Mouse (Mus musculus) liver, embryonic 14.5 days (tissue): Measurements from ENCODE around the gene Adpgk. TPM values are rescaled to one million over a fixed set of nuclear protein-coding genes. Genes with fewer than 3 reads are reported as not detected.
"Not testable (repeated sequence)": the region's sequence is repeated elsewhere in the genome, so short reads cannot be mapped to it uniquely, and the experiment has no call there.

ENCODE experiments used
- ATAC-seq: fragments of 200-750 bp; cut with Nextera tagmentation; 2 replicates; pipeline ENCODE4 v1.8.0; 2017; ENCODE audit warnings: moderate number of reproducible peaks, mild to moderate bottlenecking, moderate library complexity; ENCODE audit not compliant: insufficient read depth
- DNase-seq, 3 experiments: peaks; one replicate each; pipeline ENCODE4 v3.0.0-alpha.2; 2012 to 2013; ENCODE audit warnings: low read depth in 3 of 3, low spot score in 3 of 3
- H3K27ac ChIP-seq: fragments of 300-500 bp; sonication (generic); 2 replicates; pipeline ENCODE4 v1.5.1; 2014; ENCODE audit warnings: moderate library complexity, mild to moderate bottlenecking, control low read depth, inconsistent platforms
- H3K27me3 ChIP-seq: fragments of 300-500 bp; sonication (generic); 2 replicates; pipeline ENCODE4 v1.6.1; 2014; ENCODE audit warnings: mild to moderate bottlenecking, low read length, moderate library complexity; ENCODE audit not compliant: control insufficient read depth, insufficient read depth
- H3K36me3 ChIP-seq: fragments of 300-500 bp; sonication (generic); replicated peaks from 2 replicates; pipeline ENCODE4 v1.6.1; 2014; ENCODE audit warnings: low read depth; ENCODE audit not compliant: control insufficient read depth, insufficient read depth
- H3K4me1 ChIP-seq, 2 experiments: fragments of 200-500 bp in 1 of 2; fragments of 300-500 bp in 1 of 2; sonication (generic) in 1 of 2; replicated peaks; 2 replicates each; pipeline ENCODE4 v1.6.1; 2012 to 2014; ENCODE audit warnings: antibody characterized with exemption in 1 of 2, inconsistent platforms in 1 of 2, low read length in 1 of 2; ENCODE audit not compliant: control insufficient read depth in 2 of 2, insufficient read depth in 2 of 2
- H3K4me2 ChIP-seq: fragments of 300-500 bp; sonication (generic); 2 replicates; pipeline ENCODE4 v1.6.1; 2014; ENCODE audit warnings: low read depth, mild to moderate bottlenecking, control low read depth, moderate library complexity
- H3K4me3 ChIP-seq, 2 experiments: fragments of 200-500 bp in 1 of 2; fragments of 300-500 bp in 1 of 2; sonication (generic) in 1 of 2; 2 replicates each; pipeline ENCODE4 v1.5.1; 2012 to 2014; ENCODE audit warnings: low read depth in 2 of 2, low read length in 2 of 2, mild to moderate bottlenecking in 2 of 2, control low read depth in 1 of 2, inconsistent platforms in 1 of 2, moderate library complexity in 1 of 2; ENCODE audit not compliant: insufficient read depth in 1 of 2
- H3K9ac ChIP-seq: fragments of 300-500 bp; sonication (generic); replicated peaks from 2 replicates; pipeline ENCODE4 v1.6.1; 2014; ENCODE audit warnings: mild to moderate bottlenecking, control low read depth, moderate library complexity
- H3K9me3 ChIP-seq: fragments of 300-500 bp; sonication (generic); 2 replicates; pipeline ENCODE4 v1.6.1; 2016; ENCODE audit warnings: low read length, mixed read lengths; ENCODE audit not compliant: control insufficient read depth
- CTCF ChIP-seq: IDR thresholded peaks from 2 replicates; pipeline ENCODE4 v1.5.1; 2016; ENCODE audit warnings: antibody characterized with exemption, low read depth, control low read depth
- EP300 ChIP-seq: IDR thresholded peaks from 2 replicates; pipeline ENCODE4 v1.6.1; 2016; ENCODE audit warnings: antibody characterized with exemption, low read depth
- WGBS: fragments of 180-500 bp; shearing (Covaris S2); extraction: QIAGEN DNeasy Blood & Tissue Kit; methylation state at CpG from one replicate; pipeline ENCODE4 v1.1.7; 2014; ENCODE audit not compliant: insufficient replicate concordance; 5-methylcytosine and 5-hydroxymethylcytosine counted together
- polyA plus RNA-seq, 2 experiments: library from polyadenylated mRNA; depleted of rRNA in 1 of 2; stranded (reverse) in 1 of 2; unstranded in 1 of 2; fragments of >200 nt; fragmentation: Nextera tagmentation in 1 of 2; extraction: Ambion mirVana in 1 of 2; gene quantifications; 2 replicates each; pipeline versions ENCODE4 v1.2.1 to v1.2.3; 2012 to 2014

Adpgk gene
- polyA plus RNA-seq, 2 experiments, result 14.0 to 17.6 TPM

DNA sequence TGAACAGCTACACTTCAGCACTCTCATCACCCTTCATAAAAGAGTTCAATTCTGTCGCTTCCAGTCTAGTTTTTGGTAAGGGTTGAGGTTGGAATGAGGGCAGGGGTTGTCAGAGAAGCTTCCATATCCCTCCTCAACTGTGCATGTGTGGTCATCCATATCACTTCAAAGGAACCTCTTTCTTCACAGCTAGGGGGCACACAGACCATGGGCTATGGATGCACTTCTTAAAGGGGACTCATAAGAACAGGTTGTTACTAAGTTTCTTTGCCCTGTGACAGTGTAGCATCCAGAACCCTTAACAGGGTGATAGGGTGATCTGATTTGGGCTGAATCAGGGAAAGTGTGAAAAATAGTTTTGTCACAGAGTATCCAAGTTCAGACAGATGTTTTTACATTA, 66.7 kb downstream of the Adpgk start:
- H3K36me3 ChIP-seq, H3K4me2 ChIP-seq, DNase-seq, H3K9ac ChIP-seq, H3K27ac ChIP-seq, H3K9me3 ChIP-seq, H3K4me1 ChIP-seq, ATAC-seq, H3K4me3 ChIP-seq, H3K27me3 ChIP-seq: not testable (repeated sequence)
- peak; percentile 11; the same call in 1 of the 2 replicates for TF ChIP-seq CTCF
- 48% methylated on average over 1 of the region's 1 CpGs for WGBS

DNA sequence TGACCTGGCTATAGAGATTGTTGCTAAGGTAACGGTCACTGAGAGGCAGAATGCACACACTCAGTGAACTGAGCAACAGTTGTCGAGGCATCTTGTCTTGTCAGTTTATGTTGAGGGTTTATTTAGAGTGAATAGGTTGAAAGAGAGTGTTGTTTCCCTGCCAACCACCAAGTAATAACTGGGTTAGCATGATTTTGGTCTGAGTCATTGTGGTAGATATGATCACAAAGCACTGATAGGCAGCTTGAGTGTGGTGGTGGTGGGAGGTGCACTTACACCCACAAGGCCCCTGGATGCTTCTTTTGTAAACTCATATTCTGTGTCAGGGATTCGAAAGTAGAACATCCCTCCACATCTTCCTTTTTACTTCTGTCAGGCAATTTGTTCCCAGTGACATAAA, 69.1 kb downstream of the Adpgk start:
- not testable (repeated sequence) for H3K4me2 ChIP-seq, ATAC-seq, DNase-seq, H3K27me3 ChIP-seq, H3K4me1 ChIP-seq, H3K9me3 ChIP-seq, H3K27ac ChIP-seq, H3K9ac ChIP-seq, H3K36me3 ChIP-seq, H3K4me3 ChIP-seq
- 88% methylated on average over 1 of the region's 3 CpGs for WGBS

- WGBS, result 31% methylated on average over 5 of the region's 5 CpGs
- DNase-seq (no peak), ATAC-seq (no peak)
- no peaks in the 10 kb centered on the region for H3K4me1 ChIP-seq
- no peak overlapping the region for H3K4me3 ChIP-seq
- no peak overlapping the region for H3K4me2 ChIP-seq
- no peaks in the 10 kb centered on the region for H3K36me3 ChIP-seq
- H3K9me3 ChIP-seq, result no peaks in the 10 kb centered on the region
- no peak overlapping the region for H3K27ac ChIP-seq
- no peaks in the 10 kb centered on the region for H3K27me3 ChIP-seq
- no peak for TF ChIP-seq CTCF
- TF ChIP-seq EP300, result no peak
- H3K9ac ChIP-seq, result no peak overlapping the region
Measured at GRCm38 (mm10) chr9:59369220-59369619, 77.9 kb downstream of the Adpgk start.

DNA sequence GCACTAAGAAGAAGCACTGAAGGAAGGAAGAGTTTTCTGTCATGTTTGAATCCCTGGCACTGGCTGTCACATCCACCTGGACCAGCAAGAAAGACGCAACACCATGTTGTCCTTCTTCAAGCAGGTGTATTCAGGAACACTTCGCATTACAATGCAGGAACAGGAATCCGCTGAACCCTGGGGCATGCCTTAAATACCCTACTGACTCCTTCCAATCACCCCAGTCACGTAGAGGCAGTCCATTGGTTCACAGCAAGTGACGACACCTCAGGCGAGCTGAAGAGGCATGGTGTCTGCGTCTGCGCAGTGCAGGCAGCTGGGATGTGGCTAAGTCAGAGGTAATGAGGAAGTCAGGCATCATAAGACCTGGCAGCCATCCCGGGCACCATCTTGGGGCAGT, 78.3 kb downstream of the Adpgk start:
- H3K9me3 ChIP-seq, result no peaks in the 10 kb centered on the region
- H3K4me1 ChIP-seq, result no peaks in the 10 kb centered on the region
- DNase-seq (no peak), ATAC-seq (no peak)
- H3K36me3 ChIP-seq, result no peaks in the 10 kb centered on the region
- no peak overlapping the region for H3K9ac ChIP-seq
- no peak overlapping the region for H3K4me3 ChIP-seq
- H3K4me2 ChIP-seq, result no peak overlapping the region
- WGBS, result 70% methylated on average over 9 of the region's 9 CpGs
- TF ChIP-seq CTCF (no peak), EP300 (no peak)
- no peaks in the 10 kb centered on the region for H3K27me3 ChIP-seq
- no peak overlapping the region for H3K27ac ChIP-seq

Other genes starting within 250 kb of the Adpgk start
- 0.70 and 1.1 TPM in 2 replicates for gene Bbs4, start 62.0 kb downstream of the Adpgk start, polyA plus RNA-seq (2012; rRNA removed)
- gene Bbs4, start 62.0 kb downstream of the Adpgk start, polyA plus RNA-seq (2014; fragmentation: Nextera tagmentation; extraction: Ambion mirVana), result 1.6 and 2.5 TPM in 2 replicates
- gene Arih1, start 195.1 kb downstream of the Adpgk start, polyA plus RNA-seq (2012; rRNA removed), result 9.1 and 11.6 TPM in 2 replicates
- gene Arih1, start 195.1 kb downstream of the Adpgk start, polyA plus RNA-seq (2014; fragmentation: Nextera tagmentation; extraction: Ambion mirVana), result 5.8 and 6.7 TPM in 2 replicates
- 14.5 and 17.5 TPM in 2 replicates for gene Hexa, start 248.0 kb downstream of the Adpgk start, polyA plus RNA-seq (2012; rRNA removed)
- gene Hexa, start 248.0 kb downstream of the Adpgk start, polyA plus RNA-seq (2014; fragmentation: Nextera tagmentation; extraction: Ambion mirVana), result 29.1 and 32.0 TPM in 2 replicates
- 0.03 TPM in 1 of 2 replicates, not detected in the other for gene Tmem202, start 248.3 kb downstream of the Adpgk start, polyA plus RNA-seq (2012; rRNA removed)
- gene Tmem202, start 248.3 kb downstream of the Adpgk start, polyA plus RNA-seq (2014; fragmentation: Nextera tagmentation; extraction: Ambion mirVana), result 0.13 TPM in 1 of 2 replicates, not detected in the other